Mouse (Mus musculus) right cerebral cortex, postnatal 4 days (tissue): ENCODE results near the gene Sgce.
"Not testable (repeated sequence)": the region's sequence is repeated elsewhere in the genome, so short reads cannot be mapped to it uniquely, and the experiment has no call there.

ENCODE experiments used
- DNase-seq: peaks from one replicate; pipeline ENCODE4 v3.0.0-alpha.2; 2022

The Sgce gene

GRCm38 (mm10) chr6:4722142-4722541, 24.9 kb downstream of the Sgce start:
- DNase-seq: no peak

DNA sequence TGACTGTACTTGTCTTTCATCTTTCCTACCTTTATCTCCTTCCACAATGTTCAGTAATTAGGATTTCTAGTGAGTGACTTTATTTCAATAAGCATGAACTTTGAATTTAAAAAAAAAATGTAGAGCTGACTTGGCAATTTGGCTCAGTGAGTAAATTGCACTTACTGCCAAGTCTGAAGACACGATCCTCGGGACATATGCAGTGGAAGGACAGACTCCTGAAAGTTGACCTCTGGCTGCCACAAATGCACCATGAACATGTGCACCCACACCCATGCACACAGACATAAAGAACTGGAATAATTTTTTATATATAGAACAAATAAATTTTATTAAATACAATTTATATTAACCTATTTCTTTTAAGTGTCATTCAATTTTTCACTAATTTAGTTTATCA, 29.7 kb downstream of the Sgce start:
- no peak for DNase-seq

GRCm38 (mm10) chr6:4716171-4716570, 30.8 kb downstream of the Sgce start:
- DNase-seq: no peak

DNA sequence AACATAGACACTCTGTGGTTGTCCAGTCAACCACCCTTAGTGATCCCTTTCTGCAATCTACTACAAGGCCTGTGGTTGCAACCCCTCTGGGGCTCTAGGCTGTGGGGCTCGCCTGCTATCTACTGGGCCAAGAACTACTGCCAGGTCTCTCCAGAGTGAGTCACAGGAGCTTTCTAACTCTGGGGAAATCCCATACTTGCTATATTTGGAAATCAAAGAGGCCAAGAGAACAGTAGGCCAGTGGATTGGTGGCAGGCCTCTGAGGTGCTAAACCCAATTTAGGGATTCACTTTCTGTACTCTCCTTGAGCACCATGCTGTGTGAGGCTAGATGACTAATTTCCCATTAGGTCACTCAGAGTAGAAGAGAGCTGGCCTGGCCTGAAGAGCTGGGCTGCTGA, 38.0 kb downstream of the Sgce start:
- DNase-seq: no peak

- no peak for DNase-seq
Observed at GRCm38 (mm10) chr6:4706415-4706814, 40.6 kb downstream of the Sgce start.

GRCm38 (mm10) chr6:4703908-4704307, 43.1 kb downstream of the Sgce start:
- no peak for DNase-seq

DNA sequence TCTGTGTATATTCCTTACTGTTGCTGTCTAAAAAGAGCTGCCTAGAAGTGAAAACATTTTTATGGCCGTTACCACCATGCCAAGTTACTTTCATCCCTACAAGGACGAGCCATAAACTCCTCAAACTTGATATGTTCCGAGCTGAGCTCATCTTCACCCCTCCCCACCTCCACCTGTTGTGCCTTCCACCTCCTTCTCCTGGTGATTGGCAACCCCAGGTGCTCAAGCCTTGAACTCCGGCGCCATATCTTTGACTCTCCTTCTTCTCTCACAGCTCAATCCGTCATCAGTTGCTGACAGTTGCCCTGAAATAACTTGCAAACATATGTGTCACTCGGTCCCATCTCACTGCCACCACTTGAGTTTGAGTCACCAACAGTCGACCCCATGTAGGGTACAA, 45.4 kb downstream of the Sgce start:
- no peak for DNase-seq

DNA sequence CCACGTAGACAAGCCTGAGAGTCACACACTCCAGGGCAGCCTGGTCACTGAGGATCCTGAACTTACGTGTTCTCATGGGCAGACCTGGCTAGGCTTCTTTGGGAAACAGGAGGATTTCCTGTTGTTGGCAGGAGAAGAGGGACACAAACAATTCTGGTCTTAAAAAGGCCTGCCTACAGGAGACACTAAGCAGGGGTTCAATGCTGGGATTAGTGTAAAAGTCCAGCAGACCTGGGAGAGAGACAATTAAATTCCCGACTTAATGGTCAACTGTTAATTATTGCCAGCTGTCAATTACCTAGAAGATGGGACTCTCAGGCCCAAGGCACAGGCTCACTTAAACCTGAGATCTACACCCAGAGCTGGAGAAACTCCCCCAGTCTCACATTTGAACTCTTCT, 51.2 kb downstream of the Sgce start:
- DNase-seq: no peak

DNA sequence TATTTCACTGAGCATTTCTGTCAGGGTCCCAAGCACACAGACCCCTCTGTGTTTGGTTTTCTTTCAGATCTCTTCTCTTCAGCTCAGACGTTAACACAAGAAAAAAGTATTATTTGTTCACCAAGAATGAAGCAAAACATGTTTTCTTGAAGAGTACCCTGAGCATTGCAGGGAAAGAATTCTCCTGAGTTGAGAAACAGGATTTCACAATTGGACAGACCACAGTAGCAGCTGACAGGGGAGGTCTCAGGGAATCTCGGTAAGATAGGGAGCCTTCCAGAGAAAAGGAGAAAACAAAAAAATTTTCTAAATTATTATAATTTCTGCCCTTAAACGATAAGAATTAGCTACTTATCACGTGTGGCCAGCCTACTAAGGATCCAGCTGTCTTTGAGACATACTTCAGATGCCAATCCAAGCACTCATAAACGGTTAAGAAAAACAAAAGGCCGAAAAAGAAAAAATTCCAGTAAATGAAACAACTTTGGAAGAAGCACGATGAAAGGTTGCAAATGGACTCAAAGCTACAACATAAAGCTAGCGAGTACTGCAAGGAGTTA, 52.3 kb downstream of the Sgce start:
- no peak for DNase-seq

DNA sequence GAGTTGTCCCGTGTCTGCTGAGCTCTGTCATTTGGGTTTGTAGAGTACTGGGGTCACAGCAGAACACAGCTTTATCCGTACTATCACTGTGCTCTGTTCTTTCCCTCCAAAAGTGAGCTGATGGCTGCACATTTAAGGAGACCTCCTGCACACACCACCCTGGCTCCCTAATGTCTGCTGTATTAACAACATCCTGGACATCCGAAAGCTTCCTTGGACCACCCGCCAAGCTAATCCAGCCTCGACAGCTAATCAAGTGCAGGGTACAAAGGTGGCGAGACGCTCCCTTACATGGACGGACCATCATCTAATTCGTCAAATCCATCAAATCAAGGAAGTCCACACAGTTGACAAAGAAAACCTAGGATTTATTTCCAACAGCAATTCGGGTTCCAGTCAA, 53.5 kb downstream of the Sgce start:
- DNase-seq: no peak

DNA sequence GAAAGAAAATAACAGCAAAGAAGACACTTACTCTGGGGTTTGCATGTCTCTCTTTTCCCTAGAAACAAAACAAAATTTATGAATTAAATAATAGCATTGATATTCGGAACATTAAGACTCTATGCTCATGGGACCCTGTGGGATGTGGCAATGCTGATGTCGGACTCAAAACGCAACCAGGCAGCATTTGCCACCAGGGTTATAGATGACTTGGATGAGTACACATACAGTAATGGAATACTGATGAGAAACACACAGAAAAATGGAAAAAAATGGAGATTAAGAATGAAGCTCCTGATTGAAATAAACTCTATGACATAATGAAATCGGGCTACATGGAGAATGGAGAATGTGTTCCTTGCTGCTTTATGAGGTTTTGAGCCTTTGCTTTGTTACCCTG, 56.6 kb downstream of the Sgce start:
- DNase-seq: no peak

GRCm38 (mm10) chr6:4684706-4685340, 62.2 kb downstream of the Sgce start:
- DNase-seq: no peak

- no peak for DNase-seq
Observed at GRCm38 (mm10) chr6:4680576-4680975, 66.4 kb downstream of the Sgce start.

DNA sequence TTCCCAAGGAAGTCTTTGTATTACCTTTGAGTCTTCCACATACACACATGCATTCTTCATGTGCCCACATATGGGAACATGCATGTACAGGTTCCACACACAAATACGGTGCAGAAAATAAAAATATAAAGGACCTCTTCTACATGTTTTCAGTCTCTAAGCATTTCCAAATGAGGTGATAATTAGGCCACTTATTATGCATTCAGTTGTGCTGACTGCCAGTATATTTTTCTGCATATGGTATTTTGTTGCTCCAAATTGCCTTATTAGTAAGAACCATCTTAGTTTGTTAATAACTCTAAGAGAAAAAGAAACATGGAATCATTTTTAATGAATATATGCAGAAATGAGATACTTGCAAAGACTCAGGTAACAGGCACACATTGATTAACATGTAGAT, 67.0 kb downstream of the Sgce start:
- no peak for DNase-seq

- no peak for DNase-seq
Observed at GRCm38 (mm10) chr6:4677356-4677761, 69.6 kb downstream of the Sgce start.

GRCm38 (mm10) chr6:4665154-4665553, 81.9 kb downstream of the Sgce start:
- no peak for DNase-seq

DNA sequence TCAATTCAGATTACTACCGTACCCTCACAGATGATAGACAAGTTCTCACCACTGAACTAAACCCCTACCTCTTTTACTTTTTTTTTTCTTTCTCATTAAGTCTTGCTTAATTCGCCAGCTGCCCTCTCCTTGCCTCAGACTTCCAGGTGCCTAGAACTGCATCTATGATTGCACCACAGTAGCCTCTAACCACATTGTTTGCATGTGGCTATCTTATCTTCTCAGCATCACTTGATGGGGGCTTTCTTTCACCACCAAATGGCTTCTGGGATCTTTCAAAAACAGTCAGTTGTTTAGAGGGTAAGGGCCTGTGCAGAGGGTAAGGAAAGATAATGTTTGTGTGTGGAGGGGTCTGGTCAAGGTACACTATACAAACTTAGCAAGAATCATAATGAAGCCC, 82.7 kb downstream of the Sgce start:
- no peak for DNase-seq

DNA sequence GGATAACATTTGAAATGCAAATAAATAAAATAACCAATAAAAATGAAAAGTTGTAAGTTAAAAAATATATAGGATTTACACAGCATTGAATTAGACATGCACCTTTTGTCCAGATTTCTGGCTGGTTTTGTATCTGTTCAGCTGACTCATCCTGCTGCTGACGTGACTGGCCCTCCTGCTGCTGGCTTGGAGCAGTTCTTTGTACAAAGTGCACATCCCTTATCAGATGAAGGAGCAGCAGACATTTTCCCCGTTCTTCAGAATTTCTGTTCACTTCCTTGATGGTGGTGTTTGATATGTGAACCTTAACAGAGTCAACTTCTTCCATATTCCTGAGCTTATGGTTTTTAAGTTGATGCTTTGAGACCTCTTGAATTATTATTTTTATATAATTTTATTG, 83.5 kb downstream of the Sgce start:
- no peak for DNase-seq

GRCm38 (mm10) chr6:4658861-4659260, 88.1 kb downstream of the Sgce start:
- DNase-seq: no peak

DNA sequence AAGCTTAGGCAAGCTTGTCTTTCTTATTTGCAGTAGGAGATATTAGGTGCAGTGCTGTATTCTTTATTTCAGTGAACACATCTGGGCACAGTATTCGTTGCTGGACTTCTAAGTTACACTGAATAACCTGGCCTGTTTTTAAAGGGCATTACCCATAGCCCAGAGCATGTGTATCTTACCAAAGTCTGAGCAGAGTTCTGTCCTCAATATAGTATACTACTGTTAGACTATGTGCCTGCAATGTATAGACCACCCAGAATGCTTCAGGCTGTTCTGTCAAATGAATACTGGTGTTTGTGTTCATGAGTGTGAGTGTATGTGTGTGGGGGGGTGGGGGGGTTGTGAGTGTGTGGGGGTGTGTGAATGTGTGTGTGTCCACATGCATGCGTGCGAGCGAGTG, 91.1 kb downstream of the Sgce start:
- DNase-seq: no peak

- no peak for DNase-seq
Observed at GRCm38 (mm10) chr6:4655466-4655865, 91.5 kb downstream of the Sgce start.

GRCm38 (mm10) chr6:4653741-4654140, 93.3 kb downstream of the Sgce start:
- not testable (repeated sequence) for DNase-seq

- no peak for DNase-seq
Observed at GRCm38 (mm10) chr6:4652596-4653134, 94.3 kb downstream of the Sgce start.

- DNase-seq: no peak
Observed at GRCm38 (mm10) chr6:4647351-4647750, 99.7 kb downstream of the Sgce start.

- DNase-seq: no peak
Observed at GRCm38 (mm10) chr6:4642068-4642467, 104.9 kb downstream of the Sgce start.
